Mouse (Mus musculus): ENCODE data around the gene Sh3bp5.

Sh3bp5 gene

GRCm38 (mm10) chr14:31410123-31410724 is 25.7 kb downstream of the Sh3bp5 start:
- in situ Hi-C loops (cut with MboI, MseI): no loop called here

GRCm38 (mm10) chr14:31408666-31409065 is 27.2 kb downstream of the Sh3bp5 start:
- in situ Hi-C loops (cut with MboI, MseI): no loop called here

GRCm38 (mm10) chr14:31407911-31408604 is 27.8 kb downstream of the Sh3bp5 start:
- in situ Hi-C loops (cut with MboI, MseI): no loop called here

- in situ Hi-C loops (cut with MboI, MseI): no loop called here
Observed at GRCm38 (mm10) chr14:31407208-31407607, 28.7 kb downstream of the Sh3bp5 start.

GRCm38 (mm10) chr14:31406154-31406810 is 29.6 kb downstream of the Sh3bp5 start:
- in situ Hi-C loops (cut with MboI, MseI): no loop called here

- in situ Hi-C loops (cut with MboI, MseI): no loop called here
Observed at GRCm38 (mm10) chr14:31405652-31406051, 30.2 kb downstream of the Sh3bp5 start.

GRCm38 (mm10) chr14:31404663-31405062 is 31.2 kb downstream of the Sh3bp5 start:
- in situ Hi-C loops (cut with MboI, MseI): no loop called here

GRCm38 (mm10) chr14:31403995-31404394 is 31.9 kb downstream of the Sh3bp5 start:
- in situ Hi-C loops (cut with MboI, MseI): no loop called here

GRCm38 (mm10) chr14:31403556-31403955 is 32.3 kb downstream of the Sh3bp5 start:
- in situ Hi-C loops (cut with MboI, MseI): no loop called here

GRCm38 (mm10) chr14:31402693-31403092 is 33.2 kb downstream of the Sh3bp5 start:
- in situ Hi-C loops (cut with MboI, MseI): no loop called here

- in situ Hi-C loops (cut with MboI, MseI): no loop called here
Observed at GRCm38 (mm10) chr14:31401918-31402427, 33.9 kb downstream of the Sh3bp5 start.

- in situ Hi-C loops (cut with MboI, MseI): no loop called here
Observed at GRCm38 (mm10) chr14:31400896-31401295, 35.0 kb downstream of the Sh3bp5 start.

GRCm38 (mm10) chr14:31400246-31400645 is 35.6 kb downstream of the Sh3bp5 start:
- in situ Hi-C loops (cut with MboI, MseI): no loop called here

- in situ Hi-C loops (cut with MboI, MseI): loop anchor here (5.0 kb wide), 1 partner anchor 38 kb away; the partner anchor contains the start of gene Sh3bp5
Observed at GRCm38 (mm10) chr14:31399271-31399670, 36.6 kb downstream of the Sh3bp5 start.

- in situ Hi-C loops (cut with MboI, MseI): loop anchor here (5.0 kb wide), 1 partner anchor 38 kb away; the partner anchor contains the start of gene Sh3bp5
Observed at GRCm38 (mm10) chr14:31398819-31399218, 37.1 kb downstream of the Sh3bp5 start.

GRCm38 (mm10) chr14:31397791-31398595 is 37.9 kb downstream of the Sh3bp5 start:
- in situ Hi-C loops (cut with MboI, MseI): loop anchor here (5.0 kb wide), 1 partner anchor 39 kb away; the partner anchor contains the start of gene Sh3bp5

GRCm38 (mm10) chr14:31397353-31397752 is 38.5 kb downstream of the Sh3bp5 start:
- in situ Hi-C loops (cut with MboI, MseI): loop anchor here (5.0 kb wide), 1 partner anchor 40 kb away; the partner anchor contains the start of gene Sh3bp5

- in situ Hi-C loops (cut with MboI, MseI): loop anchor here (5.0 kb wide), 1 partner anchor 41 kb away; the partner anchor contains the start of gene Sh3bp5
Observed at GRCm38 (mm10) chr14:31396428-31396827, 39.5 kb downstream of the Sh3bp5 start.

GRCm38 (mm10) chr14:31395629-31396199 is 40.2 kb downstream of the Sh3bp5 start:
- in situ Hi-C loops (cut with MboI, MseI): loop anchor here (5.0 kb wide), 1 partner anchor 42 kb away; the partner anchor contains the start of gene Sh3bp5

GRCm38 (mm10) chr14:31394822-31395532 is 40.9 kb downstream of the Sh3bp5 start:
- in situ Hi-C loops (cut with MboI, MseI): loop anchor here (5.0 kb wide), 1 partner anchor 42 kb away; the partner anchor contains the start of gene Sh3bp5
